Mouse (Mus musculus) T-helper 2 cell (primary cell): ENCODE results near the gene Tomm40.

Source experiments
- in situ Hi-C: fragments of 300-600 bp; cut with MboI, MseI; formaldehyde crosslinking; loops from one replicate; pipeline ENCODE4 v1.15.1; 2025; ENCODE audit warnings: high pct_unique_total_duplicates

The Tomm40 gene

DNA sequence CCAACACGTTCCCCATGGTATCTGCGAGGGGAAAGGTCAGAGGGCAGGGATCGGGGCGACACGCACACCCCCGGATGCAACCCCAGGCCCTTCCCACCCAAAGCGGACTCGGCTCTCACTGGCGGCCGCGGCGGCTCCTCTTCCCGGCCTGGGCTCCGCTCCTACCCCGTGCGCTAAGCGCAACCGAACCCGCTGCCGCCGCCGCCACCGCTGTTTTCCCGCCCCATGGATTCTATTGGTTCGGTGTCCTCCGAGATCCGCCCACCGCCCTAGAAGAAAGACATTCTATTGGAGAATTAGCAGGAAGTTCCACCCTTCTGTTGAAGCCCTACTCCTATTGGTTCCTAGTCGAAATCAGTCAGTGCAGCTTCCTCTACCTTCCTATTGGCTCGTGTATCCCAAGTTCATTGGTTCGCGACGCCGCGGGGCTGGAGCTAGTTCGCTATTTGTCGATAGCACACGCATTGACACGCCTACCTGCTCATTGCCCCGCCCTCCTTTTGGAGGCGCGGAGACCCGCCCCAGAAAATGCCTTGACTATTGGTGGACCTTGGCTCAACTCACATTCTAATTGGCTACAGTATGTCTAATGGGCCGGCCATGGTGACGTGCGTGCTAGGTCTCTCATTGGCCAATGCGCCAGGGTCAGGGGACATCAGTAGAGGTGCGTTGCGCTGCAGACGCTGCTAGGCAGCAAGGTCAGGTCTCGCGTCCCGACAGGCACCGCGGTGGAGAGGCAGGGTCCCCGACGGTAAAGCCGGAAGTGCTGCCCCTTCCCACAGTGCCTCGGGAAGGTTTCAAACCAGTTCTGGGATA lies at the start of gene Tomm40:
Tomm40 (minus strand) TSS at position 200 of the 816 bp plus-strand sequence.
- in situ Hi-C loops, result no loop called here

- in situ Hi-C loops, result no loop called here
These were observed 49.3 kb upstream of the Tomm40 start for GRCm38 (mm10) chr7:19764581-19764980.

DNA sequence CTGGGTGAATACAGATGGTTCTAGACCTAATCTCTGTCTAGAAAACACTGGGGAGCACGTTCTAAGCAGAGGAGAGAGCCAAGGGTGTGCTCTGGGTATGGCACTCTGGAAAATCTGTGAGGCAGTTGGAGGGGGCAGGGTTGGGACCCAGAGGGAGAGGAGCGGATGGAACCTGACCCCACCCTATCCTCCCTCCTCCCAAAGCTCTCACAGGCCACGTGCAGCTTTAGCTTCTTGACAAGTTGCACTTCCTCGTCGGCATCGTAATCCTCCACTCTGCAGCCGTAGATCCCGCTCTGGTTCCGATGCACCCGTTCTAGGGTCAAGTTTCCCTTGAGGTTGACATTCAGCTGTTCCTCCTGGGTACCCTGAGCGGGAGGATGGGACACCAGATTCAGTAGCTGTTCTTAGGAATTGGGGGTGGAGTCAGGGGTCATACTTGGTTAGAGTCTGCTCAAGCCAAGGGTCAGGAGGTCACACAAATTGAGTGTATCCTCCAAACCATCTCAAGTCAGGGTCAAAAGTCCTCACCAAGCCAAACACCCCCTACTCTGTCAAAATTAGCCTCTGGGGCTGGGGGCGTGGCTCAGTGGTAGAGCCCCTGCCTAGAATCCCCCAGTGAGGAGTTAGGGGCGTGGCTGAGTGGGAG lies 48.7 kb upstream of the Tomm40 start:
- in situ Hi-C loops, result no loop called here

GRCm38 (mm10) chr7:19762283-19762682 lies 47.0 kb upstream of the Tomm40 start:
- in situ Hi-C loops, result no loop called here

DNA sequence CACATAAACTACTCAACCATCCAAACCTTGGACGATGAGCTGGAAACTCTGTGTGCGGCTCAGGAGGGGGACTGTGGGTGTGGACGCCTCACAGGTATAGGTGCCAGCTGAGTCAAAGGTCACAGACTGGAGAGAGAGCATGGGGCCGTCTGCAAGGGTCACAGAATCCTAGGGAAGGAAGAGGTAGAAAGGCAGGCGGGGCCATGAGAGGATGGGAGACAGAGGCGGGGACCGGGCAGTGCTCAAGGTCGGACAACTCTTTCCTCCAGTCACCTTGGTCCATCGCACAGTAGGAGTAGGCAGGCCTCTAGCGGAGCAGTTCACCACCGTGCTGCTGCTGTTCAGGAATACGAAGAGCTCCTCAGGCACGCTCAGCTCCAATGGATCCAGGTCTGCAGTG lies 44.8 kb upstream of the Tomm40 start:
- in situ Hi-C loops, result no loop called here

DNA sequence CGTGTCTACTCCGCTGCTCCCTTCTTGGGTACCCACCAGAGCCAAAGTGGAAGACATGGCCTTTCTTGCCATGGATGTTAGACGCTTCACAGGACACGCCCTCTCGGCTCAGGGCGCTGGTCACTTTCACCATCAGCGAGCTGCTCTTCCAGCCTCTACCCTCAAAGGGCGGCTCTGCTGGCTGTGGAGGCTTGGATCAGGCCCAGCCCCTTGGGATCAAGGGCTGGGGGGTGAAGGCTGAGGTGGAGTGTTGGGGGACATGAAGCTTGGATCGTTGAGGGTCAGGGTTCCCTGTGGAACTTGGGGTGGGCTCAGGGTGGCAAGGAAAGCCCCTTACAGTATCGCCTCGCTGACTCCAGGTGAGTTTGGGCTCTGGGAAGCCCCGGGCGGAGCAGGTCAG lies 43.4 kb upstream of the Tomm40 start:
- in situ Hi-C loops, result no loop called here

GRCm38 (mm10) chr7:19755851-19756786 lies 40.9 kb upstream of the Tomm40 start:
- in situ Hi-C loops, result no loop called here

GRCm38 (mm10) chr7:19755008-19755407 lies 39.8 kb upstream of the Tomm40 start:
- in situ Hi-C loops, result no loop called here

GRCm38 (mm10) chr7:19754065-19754464 lies 38.8 kb upstream of the Tomm40 start:
- in situ Hi-C loops, result loop anchor here (5.0 kb wide), 1 partner anchor 33 kb away; no protein-coding TSS in a partner anchor

DNA sequence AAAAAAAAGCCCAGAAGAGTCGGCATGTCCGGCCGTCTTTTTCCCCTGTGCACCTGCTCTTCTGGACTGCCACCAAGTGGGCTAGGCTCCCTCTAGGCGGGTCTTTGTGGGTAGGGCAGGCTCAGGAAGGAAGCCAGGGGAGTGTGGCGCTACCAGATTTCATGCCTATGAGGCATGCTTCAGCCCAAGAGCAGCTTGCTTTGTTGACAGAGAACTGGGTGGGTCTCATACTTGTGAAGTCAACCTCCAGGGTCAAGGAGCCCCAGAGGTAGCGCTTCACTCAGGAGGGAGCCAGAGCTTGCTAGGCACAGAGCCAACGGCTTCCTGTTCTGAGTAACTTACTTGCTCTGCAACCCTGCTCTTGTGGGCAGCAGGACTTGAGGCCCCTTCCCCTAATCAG lies 38.3 kb upstream of the Tomm40 start:
- in situ Hi-C loops, result loop anchor here (5.0 kb wide), 1 partner anchor 34 kb away; no protein-coding TSS in a partner anchor

GRCm38 (mm10) chr7:19752652-19753051 lies 37.4 kb upstream of the Tomm40 start:
- in situ Hi-C loops, result loop anchor here (5.0 kb wide), 1 partner anchor 35 kb away; no protein-coding TSS in a partner anchor

GRCm38 (mm10) chr7:19751070-19751383 lies 35.8 kb upstream of the Tomm40 start:
- in situ Hi-C loops, result loop anchor here (5.0 kb wide), 1 partner anchor 36 kb away; no protein-coding TSS in a partner anchor

- in situ Hi-C loops, result loop anchor here (5.0 kb wide), 1 partner anchor 37 kb away; no protein-coding TSS in a partner anchor
These were observed 35.2 kb upstream of the Tomm40 start, which contains the start of gene Nectin2 for GRCm38 (mm10) chr7:19750217-19751069. Nectin2 (minus strand) TSS chr7:19750483.

- in situ Hi-C loops, result loop anchor here (5.0 kb wide), 1 partner anchor 38 kb away; no protein-coding TSS in a partner anchor
These were observed 34.4 kb upstream of the Tomm40 start for GRCm38 (mm10) chr7:19749389-19750216.

- in situ Hi-C loops, result no loop called here
These were observed 33.3 kb upstream of the Tomm40 start for GRCm38 (mm10) chr7:19748219-19749195.

DNA sequence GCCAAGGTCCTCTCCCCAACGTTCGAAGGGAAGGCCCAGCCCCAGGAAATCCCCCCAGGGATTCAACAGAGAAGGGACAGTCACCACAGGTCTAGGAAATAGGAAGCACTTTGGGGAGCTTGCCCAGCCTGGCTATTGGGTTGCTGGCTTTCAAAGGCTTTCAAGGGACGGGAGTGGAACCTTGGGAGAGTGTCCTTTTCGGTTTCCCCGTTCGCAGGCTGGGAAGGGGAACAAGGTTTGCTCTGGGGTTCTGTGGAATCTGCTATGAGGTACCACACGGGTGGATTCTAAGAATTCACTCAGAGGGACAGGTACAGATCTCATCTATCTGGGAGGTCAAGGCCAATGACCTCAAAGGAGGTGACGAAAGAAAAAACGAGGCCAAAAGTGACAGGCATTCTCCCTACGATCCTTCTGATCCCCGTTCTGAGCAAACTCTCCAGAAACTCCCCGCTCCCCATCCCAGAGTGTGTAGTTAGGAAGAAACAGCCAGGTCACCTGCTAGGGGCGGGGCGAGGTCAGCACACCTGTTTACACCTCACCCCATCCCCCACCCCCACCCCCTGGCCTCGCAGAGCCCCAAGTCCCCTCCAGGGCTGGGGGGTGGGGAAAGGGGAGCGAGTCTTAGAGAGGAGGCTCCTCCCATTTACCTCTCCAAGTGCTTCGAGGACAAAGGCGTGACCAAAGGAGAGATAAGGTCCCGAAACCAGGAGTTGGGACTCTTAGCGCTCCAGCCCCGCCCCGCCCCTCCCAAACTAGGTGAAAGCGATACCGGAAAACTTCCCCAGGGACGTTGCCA lies 32.4 kb upstream of the Tomm40 start:
- in situ Hi-C loops, result no loop called here

DNA sequence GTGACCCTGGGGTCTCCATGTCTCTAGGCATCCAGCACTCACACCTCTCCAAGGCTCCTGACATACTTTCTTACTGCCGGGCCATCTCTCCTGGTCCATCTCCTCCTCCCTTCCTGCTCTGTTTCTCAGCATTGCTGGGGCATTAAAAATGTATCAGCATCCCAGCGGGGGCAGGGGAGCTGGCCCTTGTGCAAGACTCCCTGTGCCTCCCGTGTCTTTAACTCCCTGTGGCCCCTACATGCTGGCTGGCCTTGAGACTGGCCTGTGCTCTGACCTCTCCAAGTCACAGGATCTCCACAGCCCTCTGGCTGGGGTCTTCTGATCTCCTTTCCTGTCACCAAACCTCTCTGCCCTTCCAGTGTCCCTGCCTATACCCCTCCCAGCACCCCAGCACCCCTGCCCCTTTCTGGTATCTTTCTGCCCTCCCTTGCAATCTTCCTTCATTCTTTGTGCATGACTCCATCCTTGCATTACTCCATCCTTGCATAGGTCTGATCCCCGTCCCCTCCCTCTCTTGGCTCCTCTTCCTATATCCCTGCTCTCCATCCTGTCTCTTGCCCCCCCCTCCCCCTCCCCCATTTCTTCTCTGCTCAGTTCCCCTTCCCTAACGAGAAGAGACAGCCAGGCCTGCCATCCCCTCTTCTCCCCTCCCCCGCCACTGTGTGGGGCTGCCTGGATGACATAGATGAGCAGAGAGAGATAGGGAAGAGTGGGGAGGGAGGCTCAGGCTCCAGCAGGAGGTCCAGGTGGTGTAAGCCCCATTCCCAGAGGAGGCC lies 31.4 kb upstream of the Tomm40 start:
- in situ Hi-C loops, result no loop called here
